Mouse (Mus musculus) colon, adult 2 months (tissue): Measurements from ENCODE around the gene Bend4. TPM values are rescaled to one million over a fixed set of nuclear protein-coding genes. Genes with fewer than 3 reads are reported as not detected.

Source experiments
- polyA plus RNA-seq: library from polyadenylated mRNA; depleted of rRNA; stranded (reverse); fragments of >200 nt; gene quantifications from 2 replicates; pipeline ENCODE4 v1.2.3, GENCODE M21; 2012; rRNA removed

The Bend4 gene
- polyA plus RNA-seq: 0.22 and 0.28 TPM in 2 replicates

GRCm38 (mm10) chr5:67427443-67428360 lies at the start of gene Bend4:
Bend4 (minus strand) TSS chr5:67428310.

Other genes with a start within 250 kb of the Bend4 start
- gene Tmem33, start 167.7 kb downstream of the Bend4 start, polyA plus RNA-seq: 70.9 and 113 TPM in 2 replicates
- gene Slc30a9, start 121.4 kb downstream of the Bend4 start, polyA plus RNA-seq: 17.9 and 25.3 TPM in 2 replicates
- gene Shisa3, start 179.6 kb upstream of the Bend4 start, polyA plus RNA-seq: 5.0 and 6.9 TPM in 2 replicates